Mouse (Mus musculus) right cerebral cortex, postnatal 4 days (tissue): ENCODE data around the gene Ptges2.

Experiments
- DNase-seq: peaks from one replicate; pipeline ENCODE4 v3.0.0-alpha.2; 2022

Ptges2 gene

GRCm38 (mm10) chr2:32376963-32377362, 18.7 kb upstream of the Ptges2 start:
- DNase-seq, result no peak

GRCm38 (mm10) chr2:32380001-32380500, 15.6 kb upstream of the Ptges2 start:
- DNase-seq, result no peak

GRCm38 (mm10) chr2:32381141-32381774, 14.4 kb upstream of the Ptges2 start:
- peak; percentile 54 for DNase-seq

GRCm38 (mm10) chr2:32381775-32382223, 13.9 kb upstream of the Ptges2 start, which contains the start of gene 1110008P14Rik:
TSS of gene 1110008P14Rik (minus strand) at chr2:32381938.
- peak; percentile 85 for DNase-seq

GRCm38 (mm10) chr2:32382689-32383088, 13.0 kb upstream of the Ptges2 start:
- no peak for DNase-seq

- no peak for DNase-seq
Measured at GRCm38 (mm10) chr2:32387706-32388490, 7.8 kb upstream of the Ptges2 start, which contains the start of gene Lcn2. TSS of gene Lcn2 (minus strand) at chr2:32388252.

GRCm38 (mm10) chr2:32389157-32389556, 6.5 kb upstream of the Ptges2 start:
- DNase-seq, result no peak

- DNase-seq, result no peak
Measured at GRCm38 (mm10) chr2:32390871-32391270, 4.8 kb upstream of the Ptges2 start.

GRCm38 (mm10) chr2:32392063-32392462, 3.6 kb upstream of the Ptges2 start:
- no peak for DNase-seq

GRCm38 (mm10) chr2:32394973-32395372, 723 bp upstream of the Ptges2 start:
- DNase-seq, result peak; percentile 53

GRCm38 (mm10) chr2:32395946-32396621, 388 bp downstream of the Ptges2 start:
- peak; percentile 83 for DNase-seq

- no peak for DNase-seq
Measured at GRCm38 (mm10) chr2:32396695-32397094, 999 bp downstream of the Ptges2 start.

GRCm38 (mm10) chr2:32404663-32405062, 9.0 kb downstream of the Ptges2 start:
- peak; percentile 99 for DNase-seq

GRCm38 (mm10) chr2:32407144-32407824, 11.6 kb downstream of the Ptges2 start:
- no peak for DNase-seq

- no peak for DNase-seq
Measured at GRCm38 (mm10) chr2:32408429-32409424, 13.0 kb downstream of the Ptges2 start.

- DNase-seq, result no peak
Measured at GRCm38 (mm10) chr2:32411407-32411806, 15.7 kb downstream of the Ptges2 start.

GRCm38 (mm10) chr2:32412742-32413531, 17.2 kb downstream of the Ptges2 start:
- no peak for DNase-seq

GRCm38 (mm10) chr2:32413936-32414335, 18.2 kb downstream of the Ptges2 start:
- DNase-seq, result no peak

- no peak for DNase-seq
Measured at GRCm38 (mm10) chr2:32415801-32416200, 20.1 kb downstream of the Ptges2 start.

GRCm38 (mm10) chr2:32416556-32416955, 20.9 kb downstream of the Ptges2 start:
- no peak for DNase-seq

- DNase-seq, result no peak
Measured at GRCm38 (mm10) chr2:32417486-32417885, 21.8 kb downstream of the Ptges2 start.
